Mouse (Mus musculus): ENCODE data around the gene Caskin1. TPM values are rescaled to one million over a fixed set of nuclear protein-coding genes. Genes with fewer than 3 reads are reported as not detected.

Caskin1 gene
- polyA plus RNA-seq, 1 experiment: 0.47 TPM

- no peak for DNase-seq (ENCODE audit: low read depth in 1 of 2, low spot score in 2 of 2)
- TF ChIP-seq CTCF (IDR thresholded peaks at IDR 0.05; ENCODE audit: extremely low read depth, insufficient read depth, insufficient read length, insufficient replicate concordance): no peak
- TF ChIP-seq POLR2A (IDR thresholded peaks at IDR 0.05; ENCODE audit: low read depth, low read length): no peak
- Histone ChIP-seq H3K4me3 (ENCODE audit: extremely low read depth, insufficient read depth, insufficient read length) (no peak overlapping the region), H3K4me1 (ENCODE audit: control insufficient read depth, insufficient read depth, insufficient read length) (no peaks in the 10 kb centered on the region; the same call in 1 of the 2 replicates), H3K27me3 (ENCODE audit: control insufficient read depth, insufficient read depth, low read length) (no peaks in the 10 kb centered on the region), H3K27ac (ENCODE audit: insufficient read depth, low read length) (no peak overlapping the region), H3K36me3 (ENCODE audit: control insufficient read depth, insufficient read depth, low read length) (peaks cover 29% of the 10 kb centered on the region)
- WGBS: 66% methylated on average over 36 of the region's 36 CpGs
Measured at GRCm38 (mm10) chr17:24506332-24507070, 18.1 kb downstream of the Caskin1 start.

- H3K36me3 ChIP-seq (ENCODE audit: control insufficient read depth, insufficient read depth, low read length): peaks cover 35% of the 10 kb centered on the region
- H3K27ac ChIP-seq (ENCODE audit: insufficient read depth, low read length): no peak overlapping the region
- no peak for DNase-seq (ENCODE audit: low read depth in 1 of 2, low spot score in 2 of 2)
- H3K27me3 ChIP-seq (ENCODE audit: control insufficient read depth, insufficient read depth, low read length): no peaks in the 10 kb centered on the region
- H3K4me1 ChIP-seq (ENCODE audit: control insufficient read depth, insufficient read depth, insufficient read length): no peaks in the 10 kb centered on the region; the same call in 1 of the 2 replicates
- no peak overlapping the region for H3K4me3 ChIP-seq (ENCODE audit: extremely low read depth, insufficient read depth, insufficient read length)
- TF ChIP-seq POLR2A (IDR thresholded peaks at IDR 0.05; ENCODE audit: low read depth, low read length) (no peak), CTCF (IDR thresholded peaks at IDR 0.05; ENCODE audit: extremely low read depth, insufficient read depth, insufficient read length, insufficient replicate concordance) (no peak)
- WGBS: 80% methylated on average over 19 of the region's 19 CpGs
Measured at GRCm38 (mm10) chr17:24507129-24507664, 18.8 kb downstream of the Caskin1 start.

- Histone ChIP-seq H3K36me3 (ENCODE audit: control insufficient read depth, insufficient read depth, low read length) (peaks cover 35% of the 10 kb centered on the region), H3K4me3 (ENCODE audit: extremely low read depth, insufficient read depth, insufficient read length) (no peak overlapping the region), H3K27ac (ENCODE audit: insufficient read depth, low read length) (no peak overlapping the region), H3K4me1 (ENCODE audit: control insufficient read depth, insufficient read depth, insufficient read length) (no peaks in the 10 kb centered on the region; the same call in 1 of the 2 replicates), H3K27me3 (ENCODE audit: control insufficient read depth, insufficient read depth, low read length) (no peaks in the 10 kb centered on the region)
- TF ChIP-seq CTCF (IDR thresholded peaks at IDR 0.05; ENCODE audit: extremely low read depth, insufficient read depth, insufficient read length, insufficient replicate concordance) (no peak), POLR2A (IDR thresholded peaks at IDR 0.05; ENCODE audit: low read depth, low read length) (no peak)
- no peak for DNase-seq (ENCODE audit: low read depth in 1 of 2, low spot score in 2 of 2)
- WGBS: 91% methylated on average over 12 of the region's 12 CpGs
Measured at GRCm38 (mm10) chr17:24507806-24508460, 19.5 kb downstream of the Caskin1 start.

GRCm38 (mm10) chr17:24513609-24514008 lies 25.2 kb downstream of the Caskin1 start:
- no peak overlapping the region for H3K27ac ChIP-seq (ENCODE audit: insufficient read depth, low read length)
- WGBS: 73% methylated on average over 5 of the region's 5 CpGs
- H3K4me1 ChIP-seq (ENCODE audit: control insufficient read depth, insufficient read depth, insufficient read length): no peaks in the 10 kb centered on the region
- no peak for DNase-seq (ENCODE audit: low read depth in 1 of 2, low spot score in 2 of 2)
- peaks cover 60% of the 10 kb centered on the region for H3K36me3 ChIP-seq (ENCODE audit: control insufficient read depth, insufficient read depth, low read length)
- no peaks in the 10 kb centered on the region for H3K27me3 ChIP-seq (ENCODE audit: control insufficient read depth, insufficient read depth, low read length)
- H3K4me3 ChIP-seq (ENCODE audit: extremely low read depth, insufficient read depth, insufficient read length): no peak overlapping the region
- TF ChIP-seq POLR2A (IDR thresholded peaks at IDR 0.05; ENCODE audit: low read depth, low read length): no peak
- TF ChIP-seq CTCF (IDR thresholded peaks at IDR 0.05; ENCODE audit: extremely low read depth, insufficient read depth, insufficient read length, insufficient replicate concordance): no peak

GRCm38 (mm10) chr17:24514270-24515257 lies 26.2 kb downstream of the Caskin1 start:
- H3K4me3 ChIP-seq (ENCODE audit: extremely low read depth, insufficient read depth, insufficient read length): no peak overlapping the region

GRCm38 (mm10) chr17:24520450-24520849 lies 32.0 kb downstream of the Caskin1 start:
- Histone ChIP-seq H3K4me3 (ENCODE audit: extremely low read depth, insufficient read depth, insufficient read length) (no peak overlapping the region), H3K36me3 (ENCODE audit: control insufficient read depth, insufficient read depth, low read length) (peaks cover 18% of the 10 kb centered on the region), H3K4me1 (ENCODE audit: control insufficient read depth, insufficient read depth, insufficient read length) (no peaks in the 10 kb centered on the region), H3K27ac (ENCODE audit: insufficient read depth, low read length) (no peak overlapping the region), H3K27me3 (ENCODE audit: control insufficient read depth, insufficient read depth, low read length) (no peaks in the 10 kb centered on the region)
- no peak for DNase-seq (ENCODE audit: low read depth in 1 of 2, low spot score in 2 of 2)
- WGBS: 89% methylated on average over 4 of the region's 4 CpGs
- TF ChIP-seq CTCF (IDR thresholded peaks at IDR 0.05; ENCODE audit: extremely low read depth, insufficient read depth, insufficient read length, insufficient replicate concordance) (no peak), POLR2A (IDR thresholded peaks at IDR 0.05; ENCODE audit: low read depth, low read length) (no peak)

More at GRCm38 (mm10) chr17:24514270-24515257, 26.2 kb downstream of the Caskin1 start:
- peak overlapping the region; percentile 5; the same call in 1 of the 2 replicates for H3K27ac ChIP-seq (ENCODE audit: insufficient read depth, low read length)
- no peak for DNase-seq (ENCODE audit: low read depth in 1 of 2, low spot score in 2 of 2)
- TF ChIP-seq POLR2A (IDR thresholded peaks at IDR 0.05; ENCODE audit: low read depth, low read length) (no peak), CTCF (IDR thresholded peaks at IDR 0.05; ENCODE audit: extremely low read depth, insufficient read depth, insufficient read length, insufficient replicate concordance) (no peak)
- H3K4me1 ChIP-seq (ENCODE audit: control insufficient read depth, insufficient read depth, insufficient read length): no peaks in the 10 kb centered on the region
- WGBS: 92% methylated on average over 24 of the region's 24 CpGs
- peaks cover 53% of the 10 kb centered on the region for H3K36me3 ChIP-seq (ENCODE audit: control insufficient read depth, insufficient read depth, low read length)
- no peaks in the 10 kb centered on the region for H3K27me3 ChIP-seq (ENCODE audit: control insufficient read depth, insufficient read depth, low read length)

Data from spleen, adult 2 months (tissue).